Mouse (Mus musculus): ENCODE data around the gene Pcolce2.

Pcolce2 gene

GRCm38 (mm10) chr9:95654356-95654755 is 17.0 kb downstream of the Pcolce2 start:
- DNase-seq (ENCODE audit: low spot score), result no peak

- no peak for DNase-seq (ENCODE audit: low spot score)
Observed at GRCm38 (mm10) chr9:95657941-95658340, 20.5 kb downstream of the Pcolce2 start.

- DNase-seq (ENCODE audit: low spot score), result no peak
Observed at GRCm38 (mm10) chr9:95664290-95664989, 27.0 kb downstream of the Pcolce2 start.

- no peak for DNase-seq (ENCODE audit: low spot score)
Observed at GRCm38 (mm10) chr9:95665835-95666234, 28.4 kb downstream of the Pcolce2 start.

- no peak for DNase-seq (ENCODE audit: low spot score)
Observed at GRCm38 (mm10) chr9:95667836-95668235, 30.4 kb downstream of the Pcolce2 start.

- no peak for DNase-seq (ENCODE audit: low spot score)
Observed at GRCm38 (mm10) chr9:95668306-95668705, 30.9 kb downstream of the Pcolce2 start.

- no peak for DNase-seq (ENCODE audit: low spot score)
Observed at GRCm38 (mm10) chr9:95672331-95672730, 34.9 kb downstream of the Pcolce2 start.

- no peak for DNase-seq (ENCODE audit: low spot score)
Observed at GRCm38 (mm10) chr9:95672760-95673159, 35.4 kb downstream of the Pcolce2 start.

- DNase-seq (ENCODE audit: low spot score), result no peak
Observed at GRCm38 (mm10) chr9:95675064-95675699, 37.8 kb downstream of the Pcolce2 start.

- DNase-seq (ENCODE audit: low spot score), result no peak
Observed at GRCm38 (mm10) chr9:95676021-95676420, 38.6 kb downstream of the Pcolce2 start.

- DNase-seq (ENCODE audit: low spot score), result no peak
Observed at GRCm38 (mm10) chr9:95679966-95680365, 42.6 kb downstream of the Pcolce2 start.

GRCm38 (mm10) chr9:95680691-95681090 is 43.3 kb downstream of the Pcolce2 start:
- DNase-seq (ENCODE audit: low spot score), result no peak

GRCm38 (mm10) chr9:95685660-95686440 is 48.4 kb downstream of the Pcolce2 start:
- no peak for DNase-seq (ENCODE audit: low spot score)

- DNase-seq (ENCODE audit: low spot score), result no peak
Observed at GRCm38 (mm10) chr9:95688064-95688463, 50.7 kb downstream of the Pcolce2 start.

- no peak for DNase-seq (ENCODE audit: low spot score)
Observed at GRCm38 (mm10) chr9:95692823-95693222, 55.4 kb downstream of the Pcolce2 start.

- no peak for DNase-seq (ENCODE audit: low spot score)
Observed at GRCm38 (mm10) chr9:95693528-95694100, 56.2 kb downstream of the Pcolce2 start.

- no peak for DNase-seq (ENCODE audit: low spot score)
Observed at GRCm38 (mm10) chr9:95694526-95694925, 57.1 kb downstream of the Pcolce2 start.

- no peak for DNase-seq (ENCODE audit: low spot score)
Observed at GRCm38 (mm10) chr9:95695023-95695422, 57.6 kb downstream of the Pcolce2 start.

GRCm38 (mm10) chr9:95696581-95696980 is 59.2 kb downstream of the Pcolce2 start:
- no peak for DNase-seq (ENCODE audit: low spot score)

GRCm38 (mm10) chr9:95697808-95698207 is 60.4 kb downstream of the Pcolce2 start:
- no peak for DNase-seq (ENCODE audit: low spot score)

GRCm38 (mm10) chr9:95699273-95699672 is 61.9 kb downstream of the Pcolce2 start:
- DNase-seq (ENCODE audit: low spot score), result no peak

GRCm38 (mm10) chr9:95704078-95704477 is 66.7 kb downstream of the Pcolce2 start:
- no peak for DNase-seq (ENCODE audit: low spot score)

GRCm38 (mm10) chr9:95705371-95705770 is 68.0 kb downstream of the Pcolce2 start:
- DNase-seq (ENCODE audit: low spot score), result no peak
